Mouse (Mus musculus): ENCODE results near the gene Slc4a11.
A peak's percentile ranks its signal among the peaks of the same experiment; 100 is the strongest.
"Not testable (repeated sequence)": the region's sequence is repeated elsewhere in the genome, so short reads cannot be mapped to it uniquely, and the experiment has no call there.

The Slc4a11 gene

GRCm38 (mm10) chr2:130677211-130677610, 20.1 kb downstream of the Slc4a11 start:
- DNase-seq, result no peak

GRCm38 (mm10) chr2:130667559-130667958, 29.8 kb downstream of the Slc4a11 start, which contains the start of gene Itpa:
Gene Itpa (plus strand): TSS chr2:130667610.
- DNase-seq, result peak; percentile 91

- peak; percentile 97 for DNase-seq
These were observed 33.1 kb downstream of the Slc4a11 start, which contains the start of gene Ddrgk1 for GRCm38 (mm10) chr2:130664102-130664701. Gene Ddrgk1 (minus strand): TSS chr2:130664659.

GRCm38 (mm10) chr2:130663342-130663741, 34.0 kb downstream of the Slc4a11 start:
- DNase-seq, result no peak

- no peak for DNase-seq
These were observed 38.8 kb downstream of the Slc4a11 start for GRCm38 (mm10) chr2:130658530-130658929.

- peak; percentile 92 for DNase-seq
These were observed 39.8 kb downstream of the Slc4a11 start for GRCm38 (mm10) chr2:130657541-130657940.

- DNase-seq, result peak; percentile 71
These were observed 40.8 kb downstream of the Slc4a11 start for GRCm38 (mm10) chr2:130656536-130656935.

- no peak for DNase-seq
These were observed 41.5 kb downstream of the Slc4a11 start for GRCm38 (mm10) chr2:130655660-130656339.

GRCm38 (mm10) chr2:130653760-130654159, 43.6 kb downstream of the Slc4a11 start:
- no peak for DNase-seq

- DNase-seq, result no peak
These were observed 44.0 kb downstream of the Slc4a11 start for GRCm38 (mm10) chr2:130653303-130653702.

- DNase-seq, result not testable (repeated sequence)
These were observed 48.3 kb downstream of the Slc4a11 start for GRCm38 (mm10) chr2:130649028-130649427.

- no peak for DNase-seq
These were observed 52.1 kb downstream of the Slc4a11 start for GRCm38 (mm10) chr2:130645198-130645597.

GRCm38 (mm10) chr2:130642684-130643369, 54.5 kb downstream of the Slc4a11 start, which contains the start of gene Lzts3:
Gene Lzts3 (minus strand): TSS chr2:130642803.
- DNase-seq, result peak; percentile 90

- no peak for DNase-seq
These were observed 55.1 kb downstream of the Slc4a11 start for GRCm38 (mm10) chr2:130642197-130642660.

- DNase-seq, result no peak
These were observed 55.8 kb downstream of the Slc4a11 start for GRCm38 (mm10) chr2:130641351-130642025.

- no peak for DNase-seq
These were observed 58.0 kb downstream of the Slc4a11 start for GRCm38 (mm10) chr2:130639276-130639675.

- DNase-seq, result no peak
These were observed 59.2 kb downstream of the Slc4a11 start for GRCm38 (mm10) chr2:130638101-130638611.

- no peak for DNase-seq
These were observed 61.5 kb downstream of the Slc4a11 start for GRCm38 (mm10) chr2:130635847-130636246.

- DNase-seq, result no peak
These were observed 62.4 kb downstream of the Slc4a11 start for GRCm38 (mm10) chr2:130634739-130635411.
